Mouse (Mus musculus): ENCODE results near the gene Spaar. TPM values are rescaled to one million over a fixed set of nuclear protein-coding genes. Genes with fewer than 3 reads are reported as not detected.
"Not testable (repeated sequence)": the region's sequence is repeated elsewhere in the genome, so short reads cannot be mapped to it uniquely, and the experiment has no call there.

Gene Spaar
- polyA plus RNA-seq, 1 experiment from 2014 or later: 0.02 TPM

DNA sequence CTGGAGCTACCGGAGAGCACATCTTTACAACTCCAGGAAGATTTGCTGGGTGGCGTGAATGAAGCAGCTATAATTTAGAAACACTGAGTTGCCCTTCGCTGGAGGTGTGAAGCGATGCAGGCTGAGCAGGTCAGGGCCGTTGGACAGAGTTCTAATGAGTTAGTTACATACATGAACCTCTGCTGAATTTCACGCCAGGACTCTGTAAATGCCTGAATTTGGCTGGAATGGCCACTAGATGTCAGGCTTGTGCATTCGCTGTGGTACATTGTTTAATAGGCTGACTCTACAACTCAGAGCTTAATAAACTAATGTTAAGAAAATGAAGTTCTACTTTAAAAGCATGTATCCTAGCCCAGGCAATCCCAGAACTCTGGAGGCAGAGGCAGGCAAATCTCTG, 33.6 kb downstream of the Spaar start:
- H3K4me3 ChIP-seq: no peak overlapping the region
- no peak overlapping the region for H3K4me2 ChIP-seq
- no peaks in the 10 kb centered on the region for H3K27me3 ChIP-seq (replicated peaks)
- no peak for ATAC-seq
- H3K9me3 ChIP-seq (replicated peaks): no peaks in the 10 kb centered on the region
- no peak overlapping the region for H3K27ac ChIP-seq
- H3K9ac ChIP-seq: no peak overlapping the region
- 18% methylated on average over 7 of the region's 7 CpGs for WGBS (ENCODE audit: insufficient replicate concordance)
- no peaks in the 10 kb centered on the region for H3K36me3 ChIP-seq
- no peaks in the 10 kb centered on the region for H3K4me1 ChIP-seq

DNA sequence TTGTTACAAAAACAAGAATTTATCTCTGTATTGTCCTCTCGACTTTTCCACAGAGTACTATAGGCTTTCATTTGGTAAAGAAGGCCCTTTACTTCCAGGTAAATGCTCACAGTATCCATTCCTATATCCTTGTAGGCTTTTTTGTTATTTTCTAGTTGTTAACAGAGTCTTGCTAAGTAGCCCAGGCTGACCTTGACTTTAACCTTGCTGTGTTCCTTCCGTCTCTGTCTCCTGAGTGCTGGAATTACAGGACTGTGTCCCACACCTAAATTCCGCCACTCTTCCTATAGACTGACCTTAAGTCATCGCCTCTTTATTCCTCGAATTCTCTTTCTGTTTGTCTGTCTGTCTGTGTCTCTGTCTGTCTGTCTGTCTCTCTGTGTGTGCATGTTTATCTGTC, 38.5 kb downstream of the Spaar start:
- WGBS (ENCODE audit: insufficient replicate concordance): 67% methylated on average over 5 of the region's 5 CpGs

GRCm38 (mm10) chr4:43769374-43769773, 39.5 kb downstream of the Spaar start:
- H3K4me2 ChIP-seq: no peak overlapping the region
- 69% methylated on average over 2 of the region's 2 CpGs for WGBS (ENCODE audit: insufficient replicate concordance)

More for the DNA sequence above, 38.5 kb downstream of the Spaar start:
- H3K9ac ChIP-seq: no peak overlapping the region
- no peak overlapping the region for H3K4me3 ChIP-seq
- H3K4me2 ChIP-seq: no peak overlapping the region
- no peak for ATAC-seq
- H3K27me3 ChIP-seq (replicated peaks): no peaks in the 10 kb centered on the region
- no peaks in the 10 kb centered on the region for H3K36me3 ChIP-seq
- H3K4me1 ChIP-seq: no peaks in the 10 kb centered on the region
- H3K27ac ChIP-seq: no peak overlapping the region
- H3K9me3 ChIP-seq (replicated peaks): no peaks in the 10 kb centered on the region; the same call in 1 of the 2 replicates

GRCm38 (mm10) chr4:43770909-43771308, 41.1 kb downstream of the Spaar start, which contains the start of gene Olfr159:
Gene Olfr159 (minus strand): TSS chr4:43771009.
- Histone ChIP-seq H3K4me3 (no peak within 1 kb of the TSS), H3K4me2 (no peak within 1 kb of the TSS), H3K4me1 (no peaks in the 10 kb centered on the region), H3K27me3 (replicated peaks) (no peaks in the 10 kb centered on the region), H3K9me3 (replicated peaks) (no peaks in the 10 kb centered on the region; the same call in 1 of the 2 replicates), H3K9ac (no peak within 1 kb of the TSS), H3K27ac (no peak within 1 kb of the TSS), H3K36me3 (no peaks in the 10 kb centered on the region)
- ATAC-seq: no peak
- WGBS (ENCODE audit: insufficient replicate concordance): 62% methylated on average over 6 of the region's 6 CpGs

More at GRCm38 (mm10) chr4:43769374-43769773, 39.5 kb downstream of the Spaar start:
- Histone ChIP-seq H3K9ac (no peak overlapping the region), H3K4me1 (no peaks in the 10 kb centered on the region), H3K27ac (no peak overlapping the region), H3K4me3 (no peak overlapping the region), H3K9me3 (replicated peaks) (no peaks in the 10 kb centered on the region; the same call in 1 of the 2 replicates), H3K36me3 (no peaks in the 10 kb centered on the region), H3K27me3 (replicated peaks) (no peaks in the 10 kb centered on the region)
- no peak for ATAC-seq

- 49% methylated on average over 6 of the region's 6 CpGs for WGBS (ENCODE audit: insufficient replicate concordance)
- ATAC-seq: no peak
- no peak overlapping the region for H3K9ac ChIP-seq
Measured at GRCm38 (mm10) chr4:43771626-43772025, 41.8 kb downstream of the Spaar start.

DNA sequence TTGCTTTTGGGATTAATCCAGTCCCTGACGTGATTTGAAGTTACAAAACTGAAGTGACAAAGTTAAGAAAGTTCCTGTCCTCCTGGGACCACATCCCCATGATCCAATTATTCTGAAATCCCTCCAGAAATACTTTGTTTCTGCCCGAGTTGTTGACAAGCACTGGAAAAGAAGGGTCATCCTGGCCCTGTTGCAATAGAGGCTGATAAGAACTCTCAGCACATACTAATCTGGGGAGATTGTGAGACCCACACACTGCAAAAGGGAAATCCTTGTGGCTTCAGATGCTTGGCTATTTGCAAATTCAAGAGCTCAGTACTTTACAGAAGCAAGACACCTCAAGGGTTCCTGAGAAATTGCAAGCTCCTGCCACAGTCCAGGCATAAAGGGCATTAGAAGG, 42.5 kb downstream of the Spaar start:
- Histone ChIP-seq H3K4me1 (no peaks in the 10 kb centered on the region), H3K4me3 (no peak overlapping the region), H3K4me2 (no peak overlapping the region), H3K9me3 (replicated peaks) (no peaks in the 10 kb centered on the region; the same call in 1 of the 2 replicates), H3K9ac (no peak overlapping the region), H3K36me3 (no peaks in the 10 kb centered on the region), H3K27ac (no peak overlapping the region), H3K27me3 (replicated peaks) (no peaks in the 10 kb centered on the region)
- ATAC-seq: no peak
- 17% methylated on average over 2 of the region's 2 CpGs for WGBS (ENCODE audit: insufficient replicate concordance)

More at GRCm38 (mm10) chr4:43771626-43772025, 41.8 kb downstream of the Spaar start:
- H3K4me2 ChIP-seq: no peak overlapping the region
- H3K9me3 ChIP-seq (replicated peaks): no peaks in the 10 kb centered on the region; the same call in 1 of the 2 replicates
- no peak overlapping the region for H3K4me3 ChIP-seq
- no peak overlapping the region for H3K27ac ChIP-seq
- H3K36me3 ChIP-seq: no peaks in the 10 kb centered on the region
- no peaks in the 10 kb centered on the region for H3K27me3 ChIP-seq (replicated peaks)
- H3K4me1 ChIP-seq: no peaks in the 10 kb centered on the region

GRCm38 (mm10) chr4:43795296-43795695, 65.5 kb downstream of the Spaar start:
- WGBS (ENCODE audit: insufficient replicate concordance): 67% methylated on average over 6 of the region's 6 CpGs
- Histone ChIP-seq H3K4me2 (no peak overlapping the region), H3K4me1 (no peaks in the 10 kb centered on the region), H3K9ac (no peak overlapping the region), H3K27ac (no peak overlapping the region), H3K9me3 (replicated peaks) (no peaks in the 10 kb centered on the region), H3K4me3 (no peak overlapping the region), H3K27me3 (replicated peaks) (no peaks in the 10 kb centered on the region), H3K36me3 (no peaks in the 10 kb centered on the region)
- ATAC-seq: no peak

DNA sequence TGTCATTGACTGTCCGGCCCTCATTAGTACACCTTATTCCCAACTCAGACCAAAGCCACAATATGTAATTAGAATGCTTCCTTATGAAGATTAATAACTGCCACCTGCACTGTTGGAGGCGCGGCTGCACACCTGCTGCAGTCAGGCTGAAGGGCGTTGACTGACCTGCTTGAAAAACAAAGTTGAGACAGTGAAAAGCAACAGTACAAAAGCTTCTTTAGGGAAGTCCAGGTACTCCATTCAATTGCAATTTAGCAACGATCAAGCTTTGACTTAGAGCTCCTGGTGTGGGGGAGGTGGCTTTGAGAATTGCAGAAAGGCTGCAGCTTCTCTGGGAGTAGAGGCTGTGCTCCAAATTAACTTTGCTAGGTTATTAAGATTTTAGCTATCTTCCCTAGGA, 66.0 kb downstream of the Spaar start:
- not testable (repeated sequence) for H3K27ac ChIP-seq; H3K9me3 ChIP-seq (replicated peaks); H3K27me3 ChIP-seq (replicated peaks); H3K4me2 ChIP-seq; ATAC-seq; H3K4me3 ChIP-seq; H3K9ac ChIP-seq; H3K36me3 ChIP-seq; H3K4me1 ChIP-seq
- 65% methylated on average over 5 of the region's 5 CpGs for WGBS (ENCODE audit: insufficient replicate concordance)

DNA sequence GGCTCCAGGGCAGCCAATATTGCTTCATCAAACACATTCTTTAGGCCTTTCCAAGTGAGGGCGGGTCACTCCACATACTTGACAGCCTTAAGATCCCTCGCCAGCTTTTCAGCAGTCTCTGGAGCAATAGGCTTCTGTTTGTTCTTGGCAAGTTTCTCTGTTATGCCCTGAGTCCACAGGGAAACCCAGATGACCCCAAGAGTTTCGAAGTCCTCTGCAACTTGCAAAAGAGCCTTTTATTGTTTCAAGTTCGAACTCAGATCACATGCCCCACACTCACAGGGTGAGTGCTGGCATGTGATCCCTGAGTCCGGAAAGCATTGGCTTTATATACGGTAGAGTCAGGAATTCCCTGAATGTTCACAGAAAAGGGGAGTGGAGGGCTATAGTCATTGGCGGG, 69.1 kb downstream of the Spaar start:
- Histone ChIP-seq H3K9ac (no peak overlapping the region), H3K4me1 (no peaks in the 10 kb centered on the region), H3K36me3 (no peaks in the 10 kb centered on the region), H3K4me2 (no peak overlapping the region), H3K9me3 (replicated peaks) (peaks cover 3% of the 10 kb centered on the region; the same call in 1 of the 2 replicates), H3K4me3 (no peak overlapping the region), H3K27ac (no peak overlapping the region), H3K27me3 (replicated peaks) (no peaks in the 10 kb centered on the region)
- no peak for ATAC-seq
- 62% methylated on average over 7 of the region's 7 CpGs for WGBS (ENCODE audit: insufficient replicate concordance)

Other genes starting within 250 kb of the Spaar start
- not detected in 2 replicates for gene Sit1, start 246.3 kb upstream of the Spaar start, polyA plus RNA-seq (2016; fragmentation: Nextera tagmentation; extraction: Ambion mirVana)
- gene Ccdc107, start 237.1 kb upstream of the Spaar start, polyA plus RNA-seq (2016; fragmentation: Nextera tagmentation; extraction: Ambion mirVana): 38.3 and 40.0 TPM in 2 replicates
- gene Arhgef39, start 230.3 kb upstream of the Spaar start, polyA plus RNA-seq (2016; fragmentation: Nextera tagmentation; extraction: Ambion mirVana): 32.6 and 35.8 TPM in 2 replicates
- gene Car9, start 223.1 kb upstream of the Spaar start, polyA plus RNA-seq (2016; fragmentation: Nextera tagmentation; extraction: Ambion mirVana): 1.2 and 1.3 TPM in 2 replicates
- 27.9 and 29.9 TPM in 2 replicates for gene Tpm2, start 206.3 kb upstream of the Spaar start, polyA plus RNA-seq (2016; fragmentation: Nextera tagmentation; extraction: Ambion mirVana)
- 17.9 and 19.7 TPM in 2 replicates for gene Creb3, start 167.7 kb upstream of the Spaar start, polyA plus RNA-seq (2016; fragmentation: Nextera tagmentation; extraction: Ambion mirVana)
- gene Tln1, start 167.3 kb upstream of the Spaar start, polyA plus RNA-seq (2016; fragmentation: Nextera tagmentation; extraction: Ambion mirVana): 73.3 and 75.5 TPM in 2 replicates
- 17.4 and 18.0 TPM in 2 replicates for gene Rgp1, start 151.3 kb upstream of the Spaar start, polyA plus RNA-seq (2016; fragmentation: Nextera tagmentation; extraction: Ambion mirVana)
- 23.5 and 23.6 TPM in 2 replicates for gene Gba2, start 151.2 kb upstream of the Spaar start, polyA plus RNA-seq (2016; fragmentation: Nextera tagmentation; extraction: Ambion mirVana)
- gene Msmp, start 145.5 kb upstream of the Spaar start, polyA plus RNA-seq (2016; fragmentation: Nextera tagmentation; extraction: Ambion mirVana): 1.1 TPM in 1 of 2 replicates, not detected in the other
- 1.5 and 2.1 TPM in 2 replicates for gene Npr2, start 98.1 kb upstream of the Spaar start, polyA plus RNA-seq (2016; fragmentation: Nextera tagmentation; extraction: Ambion mirVana)
- 0.20 and 0.36 TPM in 2 replicates for gene Spag8, start 76.4 kb upstream of the Spaar start, polyA plus RNA-seq (2016; fragmentation: Nextera tagmentation; extraction: Ambion mirVana)
- gene Hint2, start 73.6 kb upstream of the Spaar start, polyA plus RNA-seq (2016; fragmentation: Nextera tagmentation; extraction: Ambion mirVana): 59.8 and 66.1 TPM in 2 replicates
- gene Tmem8b, start 61.1 kb upstream of the Spaar start, polyA plus RNA-seq (2016; fragmentation: Nextera tagmentation; extraction: Ambion mirVana): 0.44 and 0.53 TPM in 2 replicates
- gene Fam221b, start 60.9 kb upstream of the Spaar start, polyA plus RNA-seq (2016; fragmentation: Nextera tagmentation; extraction: Ambion mirVana): 1.5 and 1.8 TPM in 2 replicates
- not detected in 2 replicates for gene Olfr70, start 29.2 kb upstream of the Spaar start, polyA plus RNA-seq (2016; fragmentation: Nextera tagmentation; extraction: Ambion mirVana)
- gene Olfr71, start 19.8 kb upstream of the Spaar start, polyA plus RNA-seq (2016; fragmentation: Nextera tagmentation; extraction: Ambion mirVana): not detected in 2 replicates
- gene Hrct1, start 2.8 kb upstream of the Spaar start, polyA plus RNA-seq (2016; fragmentation: Nextera tagmentation; extraction: Ambion mirVana): 0.14 and 0.19 TPM in 2 replicates
- not detected in 2 replicates for gene Olfr159, start 41.0 kb downstream of the Spaar start, polyA plus RNA-seq (2016; fragmentation: Nextera tagmentation; extraction: Ambion mirVana)
- not detected in 2 replicates for gene Olfr156, start 93.9 kb downstream of the Spaar start, polyA plus RNA-seq (2016; fragmentation: Nextera tagmentation; extraction: Ambion mirVana)
- not detected in 2 replicates for gene Olfr157, start 110.2 kb downstream of the Spaar start, polyA plus RNA-seq (2016; fragmentation: Nextera tagmentation; extraction: Ambion mirVana)
- gene Olfr155, start 121.5 kb downstream of the Spaar start, polyA plus RNA-seq (2016; fragmentation: Nextera tagmentation; extraction: Ambion mirVana): not detected in 2 replicates
- 5.3 and 5.8 TPM in 2 replicates for gene Reck, start 145.5 kb downstream of the Spaar start, polyA plus RNA-seq (2016; fragmentation: Nextera tagmentation; extraction: Ambion mirVana)
- gene Glipr2, start 227.4 kb downstream of the Spaar start, polyA plus RNA-seq (2016; fragmentation: Nextera tagmentation; extraction: Ambion mirVana): 45.8 and 46.6 TPM in 2 replicates